Mouse (Mus musculus) left cerebral cortex, adult 6 months (tissue): ENCODE results near the gene 2310057M21Rik. TPM values are rescaled to one million over a fixed set of nuclear protein-coding genes. Genes with fewer than 3 reads are reported as not detected.

Experiments
- long read RNA-seq, 2 experiments: library from polyadenylated mRNA; unstranded; transcript quantifications; one replicate each; pipeline ENCODE4 v2.0.0; 2019 to 2020
- polyA plus RNA-seq: library from polyadenylated mRNA; unstranded; fragments of <200 nt; fragmentation: Nextera tagmentation; gene quantifications from 2 replicates; pipeline ENCODE4 v1.2.3, GENCODE M21; 2021

The 2310057M21Rik gene
- 18.8 and 23.7 TPM in 2 replicates for polyA plus RNA-seq
- long read RNA-seq, experiment 1, full-length matches to known transcripts: 89 of 120 reads
- long read RNA-seq, experiment 1, partial matches to known transcripts: 4 of 120 reads
- long read RNA-seq, experiment 1, other reads (novel, unspliced or antisense): 27 of 120 reads
- long read RNA-seq, experiment 2, full-length matches to known transcripts: 24 of 30 reads
- long read RNA-seq, experiment 2, partial matches to known transcripts: 4 of 30 reads
- long read RNA-seq, experiment 2, other reads (novel, unspliced or antisense): 2 of 30 reads

GRCm38 (mm10) chr7:131362615-131363300, at the start of gene 2310057M21Rik:
Gene 2310057M21Rik (minus strand): TSS chr7:131362759.

GRCm38 (mm10) chr7:131410416-131411058, 48.0 kb upstream of the 2310057M21Rik start, which contains the start of the genes Ikzf5 and Acadsb:
Gene Ikzf5 (minus strand): TSS chr7:131410521.
Gene Acadsb (plus strand): TSS chr7:131410601.

DNA sequence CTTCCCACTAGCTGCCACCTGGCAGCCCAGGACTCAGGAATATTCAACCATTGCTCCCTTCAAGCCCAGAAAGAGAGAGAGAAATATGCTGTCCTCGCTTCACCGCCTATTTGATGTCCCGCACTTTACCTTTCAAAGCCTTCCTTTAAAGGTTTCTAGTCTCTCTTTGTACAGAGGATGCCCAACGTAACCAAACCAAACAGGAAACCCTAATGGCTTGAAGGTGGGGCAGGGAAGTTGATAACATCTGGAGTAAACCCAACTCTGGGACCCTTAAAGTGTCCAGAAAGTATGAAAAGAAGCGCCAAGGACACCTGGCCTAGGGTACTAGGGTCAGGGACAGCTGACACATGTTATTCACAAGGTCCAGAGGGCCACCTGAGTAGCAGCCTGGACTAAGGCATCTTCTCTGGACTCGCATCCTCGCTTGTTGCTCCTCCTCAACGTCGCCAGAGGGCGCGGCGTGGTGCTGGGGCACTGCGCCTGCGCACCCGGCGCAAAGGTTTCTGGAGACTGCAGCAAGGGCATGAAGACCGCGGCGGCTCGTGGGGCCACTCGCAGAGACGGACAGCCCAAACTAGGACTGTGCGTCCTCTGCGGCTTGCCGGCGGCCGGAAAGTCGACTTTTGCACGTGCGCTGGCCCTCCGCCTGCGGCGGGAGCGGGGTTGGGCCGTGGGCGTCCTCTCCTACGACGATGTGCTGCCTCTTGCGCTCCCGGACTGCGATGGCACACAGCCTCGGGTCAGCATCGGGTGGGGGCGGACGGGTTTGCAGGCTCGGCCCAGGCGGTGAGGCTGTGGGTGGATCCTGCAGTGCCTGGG, 8.3 kb upstream of the 2310057M21Rik start, which contains the start of gene Pstk:
Gene Pstk (plus strand): TSS at position 494 of the 822 bp plus-strand sequence.

DNA sequence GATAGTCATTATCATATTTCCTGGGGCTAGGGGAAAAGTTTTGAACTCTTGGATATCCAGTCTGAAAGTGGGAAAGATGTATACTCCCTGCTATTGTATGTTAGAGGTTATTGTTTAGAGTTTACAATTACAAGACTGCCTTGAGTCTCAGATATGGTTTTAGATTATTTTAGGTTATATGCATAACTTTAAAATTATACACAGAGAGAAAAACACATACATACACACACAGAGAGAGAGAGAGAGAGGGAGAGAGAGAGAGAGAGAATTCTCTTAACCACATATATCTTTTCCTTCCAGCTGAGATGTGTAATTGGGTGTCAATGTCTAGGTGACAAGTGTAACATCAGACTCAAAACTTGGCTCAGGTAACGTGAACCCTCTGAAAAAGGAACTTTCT, 29.0 kb downstream of the 2310057M21Rik start, which contains the start of gene Fam24a:
Gene Fam24a (plus strand): TSS at position 301 of the 400 bp plus-strand sequence.

DNA sequence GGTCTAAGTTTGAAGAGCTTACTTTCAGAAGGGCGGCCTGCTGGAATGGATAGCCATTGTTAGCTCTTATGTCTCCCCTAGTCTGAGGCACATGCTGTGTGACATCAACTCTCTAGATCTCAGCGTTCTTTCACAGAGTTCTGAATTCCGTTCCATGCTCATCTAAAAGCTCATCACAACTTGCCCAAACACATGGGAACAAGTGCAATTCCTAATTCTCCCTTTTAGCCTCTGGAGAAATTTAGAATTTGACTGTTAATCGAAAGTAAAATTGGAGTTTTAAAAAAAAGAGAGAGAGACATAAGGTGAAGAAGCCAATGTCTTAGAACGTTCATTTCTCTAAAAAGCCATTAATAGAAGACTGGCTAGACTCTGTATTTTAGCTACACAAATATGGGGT, 33.1 kb downstream of the 2310057M21Rik start, which contains the start of gene Fam24b:
Gene Fam24b (minus strand): TSS at position 101 of the 400 bp plus-strand sequence.

GRCm38 (mm10) chr7:131322192-131322591, 40.4 kb downstream of the 2310057M21Rik start, which contains the start of gene Cuzd1:
Gene Cuzd1 (minus strand): TSS chr7:131322292.

Other genes with a start within 250 kb of the 2310057M21Rik start
- not detected in 2 replicates for gene 4933402N03Rik, start 216.4 kb downstream of the 2310057M21Rik start, polyA plus RNA-seq
- gene 5430419D17Rik, start 188.4 kb downstream of the 2310057M21Rik start, polyA plus RNA-seq: 0.03 TPM in 1 of 2 replicates, not detected in the other
- 0.19 and 0.39 TPM in 2 replicates for gene Cuzd1, start 40.5 kb downstream of the 2310057M21Rik start, polyA plus RNA-seq
- not detected in 2 replicates for gene Fam24b, start 33.2 kb downstream of the 2310057M21Rik start, polyA plus RNA-seq
- gene Fam24a, start 28.9 kb downstream of the 2310057M21Rik start, polyA plus RNA-seq: not detected in 2 replicates
- 62.5 and 65.3 TPM in 2 replicates for gene Pstk, start 8.4 kb upstream of the 2310057M21Rik start, polyA plus RNA-seq
- gene Ikzf5, start 47.8 kb upstream of the 2310057M21Rik start, polyA plus RNA-seq: 9.3 and 9.7 TPM in 2 replicates
- gene Acadsb, start 47.8 kb upstream of the 2310057M21Rik start, polyA plus RNA-seq: 37.2 and 45.6 TPM in 2 replicates
- gene Hmx3, start 180.1 kb upstream of the 2310057M21Rik start, polyA plus RNA-seq: not detected in 2 replicates
- not detected in 2 replicates for gene Hmx2, start 186.0 kb upstream of the 2310057M21Rik start, polyA plus RNA-seq
- gene Bub3, start 197.5 kb upstream of the 2310057M21Rik start, polyA plus RNA-seq: 115 and 145 TPM in 2 replicates